Mouse (Mus musculus) megakaryocyte-erythroid progenitor cell, adult 5-6 weeks (primary cell): ENCODE data around the gene Cep112. TPM values are rescaled to one million over a fixed set of nuclear protein-coding genes. Genes with fewer than 3 reads are reported as not detected.
"Not testable (repeated sequence)": the region's sequence is repeated elsewhere in the genome, so short reads cannot be mapped to it uniquely, and the experiment has no call there.

Source experiments
- ATAC-seq: replicated peaks from 2 replicates; pipeline ENCODE4 v1.8.0; 2016; ENCODE audit warnings: mild to moderate bottlenecking, inconsistent platforms; ENCODE audit not compliant: severe bottlenecking, poor library complexity, low FRiP score, low TSS enrichment
- total RNA-seq, 2 experiments: library from RNA; stranded (forward) in 1 of 2; stranded (reverse) in 1 of 2; fragments of 200-1000, 215-1000 nt in 1 of 2; fragments of >200 nt in 1 of 2; fragmentation: Nextera tagmentation in 1 of 2; gene quantifications; 2 replicates each; pipeline ENCODE4 v1.2.3; 2014 to 2017

Gene Cep112
- total RNA-seq, 2 experiments from 2014 or later: 0.11 TPM; not detected in 1

- no peak for ATAC-seq
These were observed 432.8 kb downstream of the Cep112 start for GRCm38 (mm10) chr11:108857678-108858338.

- no peak for ATAC-seq
These were observed 433.4 kb downstream of the Cep112 start for GRCm38 (mm10) chr11:108858339-108858804.

DNA sequence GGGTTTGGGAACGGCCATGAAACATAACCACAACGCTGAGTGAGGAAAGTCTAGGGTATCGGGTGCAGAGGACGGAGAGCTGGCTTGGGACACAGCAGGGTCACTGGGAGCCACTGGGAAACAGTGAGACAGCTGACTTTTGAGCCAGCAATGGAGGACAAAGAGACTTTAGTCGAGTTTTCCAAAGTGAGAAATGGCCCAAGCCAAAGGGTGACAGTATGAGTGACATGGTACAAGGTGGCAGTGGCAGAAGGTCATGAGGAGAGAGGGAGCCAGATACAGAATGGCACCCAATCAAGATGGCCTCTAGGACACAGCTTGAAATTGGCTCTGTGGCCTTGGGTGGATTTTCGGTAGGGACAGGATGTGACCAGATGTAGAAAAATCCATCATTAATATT, 433.9 kb downstream of the Cep112 start:
- ATAC-seq: no peak

DNA sequence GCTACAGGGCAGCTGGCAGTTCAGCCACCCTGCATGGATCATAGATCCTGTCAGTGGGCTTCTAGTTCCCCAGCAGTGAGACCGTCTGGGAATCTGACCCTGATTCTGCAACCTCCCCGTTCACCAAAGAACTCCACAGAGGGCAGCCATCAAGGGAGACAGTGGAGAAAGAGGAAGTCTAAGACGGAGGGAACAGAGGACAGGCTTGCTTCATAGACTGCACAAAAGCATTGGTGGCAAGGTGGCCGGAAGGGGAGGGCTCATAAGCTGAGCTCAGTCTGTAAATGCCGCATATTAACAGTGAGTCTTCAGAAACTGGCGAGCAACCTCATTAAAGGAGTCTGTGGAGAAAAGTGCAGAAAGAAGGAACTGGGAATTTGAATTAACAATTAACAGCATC, 437.4 kb downstream of the Cep112 start:
- no peak for ATAC-seq

DNA sequence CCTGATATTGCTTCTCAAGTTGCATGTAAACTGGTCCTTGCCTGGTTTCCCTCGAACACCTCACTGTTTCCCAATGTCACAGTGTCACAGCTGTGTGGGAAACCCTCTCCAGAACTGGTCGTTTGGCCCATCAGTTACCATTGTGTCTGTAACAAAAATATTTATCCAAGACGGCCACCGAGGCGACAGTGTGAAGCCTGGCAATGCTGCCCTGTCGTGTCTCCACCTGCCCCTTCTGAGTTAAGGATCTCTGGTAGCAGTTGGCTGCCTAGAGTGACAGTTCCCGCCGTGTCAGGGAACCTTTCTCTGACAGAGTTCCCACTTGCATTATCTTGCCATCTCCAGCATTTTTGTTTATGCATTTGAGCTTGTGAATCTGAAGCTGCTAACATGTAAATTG, 440.8 kb downstream of the Cep112 start:
- ATAC-seq: no peak

- no peak for ATAC-seq
These were observed 442.5 kb downstream of the Cep112 start for GRCm38 (mm10) chr11:108867538-108867937.

DNA sequence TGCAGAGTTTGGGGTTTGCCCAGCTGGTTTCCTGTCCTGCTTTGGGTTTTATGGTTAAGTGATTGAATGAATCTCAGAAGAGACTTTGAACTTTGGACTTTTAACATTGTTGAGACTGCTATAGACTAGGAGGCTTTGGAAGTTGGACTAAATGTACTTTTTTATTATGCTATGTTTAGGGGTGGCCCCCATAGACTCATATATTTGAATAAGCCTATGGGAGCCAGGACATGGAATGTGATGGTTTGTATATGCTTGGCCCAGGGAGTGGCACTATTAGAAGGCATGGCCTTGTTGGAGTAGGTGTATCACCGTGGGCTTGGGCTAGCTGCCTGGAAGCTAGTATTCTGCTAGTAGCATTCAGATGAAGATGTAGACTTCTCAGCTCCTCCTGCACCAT, 446.3 kb downstream of the Cep112 start:
- ATAC-seq: not testable (repeated sequence)

- no peak for ATAC-seq
These were observed 446.8 kb downstream of the Cep112 start for GRCm38 (mm10) chr11:108871748-108872147.

GRCm38 (mm10) chr11:108876633-108877205, 451.7 kb downstream of the Cep112 start:
- ATAC-seq: no peak

DNA sequence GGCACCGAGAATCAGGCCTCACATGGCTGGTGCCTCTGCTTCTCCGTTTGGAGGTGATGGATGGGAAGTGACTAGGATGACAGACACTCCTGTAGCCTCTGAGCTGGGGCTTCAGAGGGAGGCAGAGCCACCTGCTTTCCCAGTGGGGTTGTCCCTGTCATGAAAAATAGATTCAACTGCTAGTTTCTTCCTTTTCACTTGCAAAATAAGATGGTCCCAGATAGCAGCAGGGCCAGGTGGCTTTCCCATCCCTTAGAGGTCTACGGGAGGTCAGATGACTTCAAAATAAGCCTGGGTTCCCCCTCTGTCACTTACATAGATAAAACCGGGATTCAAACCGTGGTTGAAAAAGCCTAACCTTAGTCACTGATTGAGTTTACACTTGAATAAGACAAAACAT, 452.5 kb downstream of the Cep112 start:
- no peak for ATAC-seq

GRCm38 (mm10) chr11:108880546-108880945, 455.6 kb downstream of the Cep112 start:
- no peak for ATAC-seq

DNA sequence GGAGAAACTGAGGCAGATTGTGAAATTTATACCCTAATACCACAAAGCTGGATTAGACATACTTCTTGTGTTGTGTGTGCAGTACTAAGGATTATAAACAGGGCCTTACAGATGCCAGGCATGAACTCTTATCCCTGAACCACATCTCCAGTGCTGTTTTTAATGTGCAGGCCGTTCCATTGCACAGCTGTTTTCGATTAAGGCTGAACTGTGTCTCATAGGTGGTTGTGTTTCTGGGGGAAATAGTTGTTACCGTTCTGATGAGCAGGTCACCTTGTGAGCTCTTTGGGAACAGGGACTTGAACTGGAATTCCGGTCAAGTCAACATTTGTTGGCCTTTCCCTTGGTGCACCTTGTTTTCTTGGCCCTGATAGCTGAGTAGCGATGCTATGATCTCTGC, 456.7 kb downstream of the Cep112 start:
- ATAC-seq: no peak

DNA sequence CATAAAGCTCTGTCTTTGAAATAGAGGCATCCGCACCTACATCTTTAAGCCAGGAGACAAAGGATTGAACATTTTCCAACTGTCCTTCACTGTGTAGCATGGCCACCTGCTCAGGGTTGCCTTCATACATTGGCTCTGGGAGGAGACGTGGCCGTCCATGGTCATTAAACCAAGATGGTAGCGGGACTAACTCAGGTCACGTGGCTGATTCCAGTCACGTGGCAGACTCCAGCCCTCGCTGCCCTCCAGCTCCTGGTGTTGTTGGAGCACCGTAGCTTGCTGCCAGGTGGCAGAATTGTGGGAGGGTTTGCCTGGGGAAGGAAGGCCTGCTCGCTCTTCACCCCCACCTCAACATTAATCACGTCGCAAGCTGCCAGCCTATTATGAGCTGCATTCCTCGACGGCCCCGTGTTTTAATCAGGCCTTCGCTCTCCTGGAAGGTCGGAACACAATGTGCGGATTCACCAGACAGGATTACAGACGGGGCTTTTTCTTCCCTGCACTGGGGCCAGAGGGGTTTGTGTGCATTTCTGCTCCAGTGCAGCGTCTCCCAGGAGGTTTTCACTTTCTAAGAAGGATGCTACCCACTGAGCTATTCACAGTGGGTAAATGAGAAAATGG, 460.4 kb downstream of the Cep112 start:
- ATAC-seq: no peak

- no peak for ATAC-seq
These were observed 461.1 kb downstream of the Cep112 start for GRCm38 (mm10) chr11:108886060-108886459.

GRCm38 (mm10) chr11:108889121-108889520, 464.1 kb downstream of the Cep112 start:
- ATAC-seq: peak; percentile 49; the same call in 1 of the 2 replicates

- ATAC-seq: no peak
These were observed 465.6 kb downstream of the Cep112 start for GRCm38 (mm10) chr11:108890544-108890943.

DNA sequence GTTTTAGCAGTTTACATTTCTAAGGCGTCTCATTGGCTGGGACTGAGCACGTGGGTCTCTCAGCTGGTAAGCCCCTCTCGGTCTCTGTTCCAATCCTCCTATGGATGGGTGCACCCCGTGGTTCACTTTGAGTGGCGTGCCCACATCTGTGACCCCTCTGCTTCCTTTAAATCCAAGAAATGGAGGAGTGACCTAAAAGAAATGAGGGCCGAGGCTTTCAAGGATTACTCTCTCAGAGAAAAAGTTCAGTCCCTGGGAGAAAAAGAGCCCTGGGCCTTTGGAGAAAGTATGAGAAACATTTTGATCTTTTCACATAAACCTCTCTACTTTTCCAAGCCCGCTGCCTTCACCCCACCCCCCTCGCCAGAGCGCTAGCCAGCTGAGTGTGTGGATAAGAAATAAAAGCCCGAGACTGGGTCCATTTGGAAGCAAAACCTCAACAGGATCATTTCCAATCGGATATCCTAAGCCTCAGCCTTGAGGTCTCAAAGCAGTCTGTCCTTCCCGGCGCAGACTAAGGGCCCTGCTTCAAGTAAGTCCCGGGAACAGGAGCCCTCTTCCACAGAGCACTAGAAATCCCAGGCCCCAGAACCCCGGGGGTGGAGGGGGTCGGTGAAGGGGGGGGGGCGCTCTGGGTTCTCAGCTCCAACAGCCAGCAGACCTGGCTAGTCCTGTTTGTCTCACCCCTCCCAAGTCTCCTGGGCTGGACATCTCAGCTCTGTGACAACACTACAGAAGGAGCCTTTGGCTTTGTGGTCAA, 466.3 kb downstream of the Cep112 start:
- ATAC-seq: no peak

GRCm38 (mm10) chr11:108891871-108892380, 466.9 kb downstream of the Cep112 start:
- no peak for ATAC-seq

DNA sequence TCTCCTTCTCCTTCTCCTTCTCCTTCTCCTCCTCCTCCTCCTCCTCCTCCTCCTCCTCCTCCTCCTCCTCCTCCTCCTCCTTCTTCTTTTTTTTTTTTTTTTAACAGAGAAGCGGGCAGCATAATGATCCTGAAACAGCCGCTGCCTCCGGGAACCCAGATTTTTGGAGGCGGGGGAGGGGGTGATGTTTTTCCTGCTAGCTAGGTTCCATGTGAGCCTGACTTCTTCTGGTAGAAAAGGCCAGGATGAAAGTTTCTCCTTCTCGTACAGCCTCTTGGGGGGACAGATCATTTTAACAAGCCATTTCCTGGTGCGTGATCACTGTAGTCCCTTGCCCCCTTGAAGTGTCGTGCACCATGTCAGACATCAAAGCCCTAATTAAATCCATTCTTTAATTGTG, 467.4 kb downstream of the Cep112 start:
- ATAC-seq: no peak

DNA sequence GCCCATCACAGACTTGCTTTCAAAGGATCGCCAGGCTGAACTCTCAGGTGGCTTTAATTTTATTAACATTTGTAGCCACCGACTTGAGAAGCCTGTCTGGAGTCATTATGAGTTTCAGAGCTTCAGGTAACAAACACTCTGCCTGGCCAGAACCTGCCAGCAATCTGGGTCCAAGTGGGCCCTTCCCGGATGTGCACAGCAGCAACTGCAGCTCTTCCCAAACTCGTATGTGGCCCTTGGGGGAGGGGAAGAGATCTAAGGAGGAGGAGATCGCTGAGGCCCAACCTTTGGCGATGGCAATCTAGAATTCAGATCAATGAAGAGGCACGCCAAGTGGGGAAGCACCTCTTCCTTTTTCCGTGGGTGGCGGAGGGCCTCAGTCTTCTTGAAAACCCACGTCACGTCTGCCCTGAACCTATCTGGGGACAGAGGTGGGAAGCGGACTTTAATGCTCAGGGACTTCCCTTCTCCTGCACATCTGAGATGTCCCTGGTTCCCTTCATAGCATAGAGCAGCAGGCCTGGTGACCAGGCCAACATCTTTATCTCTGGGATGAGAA, 468.3 kb downstream of the Cep112 start:
- ATAC-seq: no peak
